Mouse (Mus musculus) heart, adult 2 months (tissue): ENCODE measurements around the gene Gnai1.

Experiments
- CTCF ChIP-seq: fragments of 200-600 bp; IDR thresholded peaks from 2 replicates; pipeline ENCODE4 v1.8.1; 2022; ENCODE audit warnings: antibody characterized with exemption, mild to moderate bottlenecking, moderate library complexity
- POLR2A ChIP-seq: fragments of 200-500 bp; IDR thresholded peaks from 2 replicates; pipeline ENCODE4 v1.6.1; 2011; ENCODE audit warnings: mild to moderate bottlenecking, low read depth, low read length, control low read depth; ENCODE audit not compliant: insufficient read depth

DNA sequence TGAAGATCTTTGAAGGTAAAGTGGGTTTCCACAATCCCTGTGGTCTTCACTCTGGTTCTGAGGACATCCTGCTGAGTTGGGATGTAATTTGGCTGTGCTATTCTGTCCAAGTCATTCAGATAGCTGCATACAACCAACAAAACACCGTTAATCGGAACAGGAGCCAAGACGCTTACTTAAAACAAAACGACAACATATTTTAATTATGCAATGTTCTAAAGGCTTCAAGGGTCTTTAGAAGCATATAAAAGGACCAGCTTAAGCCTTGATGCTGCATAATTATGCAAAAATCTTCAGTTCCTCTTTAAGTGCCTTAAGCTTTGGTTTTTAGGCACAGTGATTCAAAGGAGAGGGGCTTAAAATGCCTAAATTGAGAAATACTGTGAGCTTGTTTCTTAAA lies 70.6 kb downstream of the Gnai1 start:
- TF ChIP-seq POLR2A (no peak), CTCF (no peak)
